In the genomic region with DNA sequence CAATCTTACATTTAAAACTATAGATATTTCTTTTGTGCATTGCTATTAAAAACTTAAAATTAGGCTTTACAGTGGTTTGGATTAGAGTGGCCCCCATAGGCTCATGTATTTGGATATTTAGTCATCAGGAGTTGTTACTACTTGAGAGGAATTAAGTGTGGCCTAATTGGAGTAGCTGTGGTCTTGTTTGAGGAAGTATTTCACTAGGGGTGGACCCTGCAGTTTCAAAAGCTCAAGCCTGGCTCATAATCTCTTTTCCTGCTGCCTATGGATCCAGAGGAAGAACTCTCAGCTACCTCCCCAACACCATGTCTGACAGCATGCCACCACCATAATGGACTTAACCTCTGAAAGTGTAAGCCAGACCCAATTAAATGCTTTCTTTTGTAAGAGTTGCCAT, we compare ENCODE assay signal across 10 mouse cellular contexts.
"Had no signal": no experiment of that assay in that cellular context is flagged by ENCODE, and none has a peak within 500 bp of the region (broad histone marks: within the 10 kb centered on the region; RNA-seq: fewer than 3 reads in every experiment).

No protein-coding gene starts in this region.

- H3K9ac ChIP-seq: limb, embryonic 13.5 days; liver, embryonic 15.5 days; midbrain, embryonic 12.5 days had no signal

- DNase-seq: kidney, adult 18-20 months; kidney, postnatal 10 days; left cerebral cortex, postnatal 4 days; lung, adult 2 months; lung, postnatal 4 days; thymus, postnatal 4 days had no signal

- H3K4me3 ChIP-seq: limb, embryonic 13.5 days; liver, embryonic 15.5 days; midbrain, embryonic 12.5 days had no signal

- H3K9me3 ChIP-seq: limb, embryonic 13.5 days; liver, embryonic 15.5 days; midbrain, embryonic 12.5 days had no signal

- ATAC-seq: lung, postnatal 0 days had no signal

- H3K27me3 ChIP-seq: limb, embryonic 13.5 days; liver, embryonic 15.5 days had no signal

- H3K36me3 ChIP-seq: limb, embryonic 13.5 days; liver, embryonic 15.5 days; midbrain, embryonic 12.5 days had no signal

- H3K4me2 ChIP-seq: limb, embryonic 13.5 days; liver, embryonic 15.5 days; midbrain, embryonic 12.5 days had no signal

- H3K27ac ChIP-seq: limb, embryonic 13.5 days; liver, embryonic 15.5 days; midbrain, embryonic 12.5 days had no signal

- H3K4me1 ChIP-seq: limb, embryonic 13.5 days; midbrain, embryonic 12.5 days had no signal
